Mouse (Mus musculus) central nervous system, embryonic 18 days (tissue): ENCODE measurements around the gene Epn3. TPM values are rescaled to one million over a fixed set of nuclear protein-coding genes. Genes with fewer than 3 reads are reported as not detected.

Source experiments
- polyA plus RNA-seq: library from polyadenylated mRNA; depleted of rRNA; stranded (reverse); fragments of >200 nt; gene quantifications from 2 replicates; pipeline ENCODE4 v1.2.3, GENCODE M21; 2012; rRNA removed

Gene Epn3
- polyA plus RNA-seq, result 1.4 and 2.4 TPM in 2 replicates

DNA sequence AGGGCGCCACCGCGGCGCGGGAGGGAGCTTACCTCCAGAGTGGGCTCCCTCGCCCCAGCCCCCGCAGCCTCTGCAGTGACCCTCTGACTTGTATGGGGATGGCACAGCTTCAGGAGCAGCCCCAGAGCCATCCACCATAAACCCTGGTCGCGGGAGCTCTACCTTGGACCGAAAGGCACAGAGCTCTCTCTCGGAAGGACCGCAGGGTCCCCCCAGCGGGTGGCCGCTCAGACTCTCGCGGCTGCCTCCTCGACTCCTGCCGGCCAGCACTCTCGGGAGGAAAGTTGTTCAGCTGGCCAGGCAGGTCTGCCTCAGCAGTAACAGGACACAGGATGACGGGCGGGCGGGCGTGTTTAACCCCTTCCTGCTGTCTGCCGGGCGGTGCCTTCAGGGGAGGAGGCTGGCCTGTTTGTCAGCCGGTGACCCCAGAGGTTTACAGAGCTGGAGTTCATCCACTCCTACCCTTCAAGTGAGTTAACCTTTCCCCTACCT is at the start of gene Epn3:
Gene Epn3, minus strand, starts transcription at position 314 of the 492 bp plus-strand sequence.

GRCm38 (mm10) chr11:94548888-94549690 is 49.3 kb upstream of the Epn3 start, which contains the start of gene Rsad1:
Gene Rsad1, minus strand, starts transcription at chr11:94549255.

GRCm38 (mm10) chr11:94521219-94521843 is 21.6 kb upstream of the Epn3 start, which contains the start of gene Mycbpap:
Gene Mycbpap, minus strand, starts transcription at chr11:94521742.

DNA sequence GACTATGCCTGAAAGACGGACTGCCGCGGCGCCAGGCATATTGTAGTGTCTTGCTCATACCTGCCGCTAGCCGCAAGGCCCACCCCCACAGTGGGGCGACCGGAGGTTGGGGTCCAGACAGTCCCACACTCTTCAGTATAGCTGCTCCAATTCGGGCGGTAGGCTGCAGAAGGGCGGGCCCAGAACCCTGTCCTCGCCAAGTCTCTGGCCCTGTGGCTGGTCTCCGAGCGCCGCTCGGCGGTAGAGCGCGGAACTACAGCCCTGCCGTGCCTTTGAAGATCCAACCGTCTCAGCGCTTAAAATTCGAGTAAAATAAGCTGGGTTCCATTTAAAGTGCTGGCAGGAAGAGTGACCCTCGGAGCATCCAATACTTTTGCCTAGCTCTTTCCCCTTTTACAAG is 13.8 kb downstream of the Epn3 start, which contains the start of gene Spata20:
Gene Spata20, minus strand, starts transcription at position 179 of the 400 bp plus-strand sequence.

DNA sequence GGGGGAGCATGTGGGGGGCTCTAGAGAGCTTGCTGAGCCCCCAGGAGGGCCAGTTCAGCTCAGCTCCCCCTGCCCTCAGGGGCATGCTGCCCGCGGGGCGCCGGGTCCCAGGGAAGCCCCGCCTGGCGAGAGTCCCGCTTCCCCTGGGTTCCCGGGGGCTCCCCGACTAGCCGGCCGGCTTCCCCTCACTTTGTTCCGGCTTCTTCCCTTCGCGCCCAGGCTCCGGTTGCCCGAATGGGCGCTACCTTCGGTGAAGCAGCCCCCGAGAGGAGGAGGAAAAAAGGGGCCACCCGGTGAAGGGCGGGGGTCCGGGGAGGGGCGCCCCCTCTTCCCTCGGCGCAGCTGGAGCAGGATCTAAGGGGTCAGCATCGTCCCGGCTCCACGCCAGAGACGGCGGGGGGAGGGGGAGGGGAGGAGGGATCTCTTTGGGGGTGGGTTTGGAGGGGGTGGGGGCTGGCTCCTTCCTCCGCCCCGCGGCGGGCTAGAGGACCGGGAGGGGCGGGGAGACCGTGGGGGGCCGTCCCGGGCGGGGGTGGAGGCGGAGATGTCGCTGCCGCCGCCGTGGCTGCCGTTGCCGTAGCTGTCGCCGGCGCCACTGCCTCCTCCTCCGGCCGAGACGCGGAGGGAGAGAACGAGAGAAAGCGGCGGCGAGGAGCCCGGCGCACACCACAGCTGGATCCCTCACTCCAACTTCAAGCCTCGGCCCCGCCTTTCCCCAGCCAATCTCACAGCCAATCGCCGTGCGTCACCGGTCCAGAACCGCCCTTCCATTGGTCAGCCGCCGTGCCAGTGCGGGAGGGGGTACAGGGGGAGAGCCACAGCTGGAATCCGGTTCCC is 25.8 kb downstream of the Epn3 start, which contains the start of gene Cacna1g:
Gene Cacna1g, minus strand, starts transcription at position 492 of the 837 bp plus-strand sequence.

Other genes with a start within 250 kb of the Epn3 start
- not detected in 2 replicates for gene Gm21885, start 218.1 kb downstream of the Epn3 start, polyA plus RNA-seq
- 210 and 218 TPM in 2 replicates for gene Luc7l3, start 178.0 kb downstream of the Epn3 start, polyA plus RNA-seq
- 45.8 and 46.1 TPM in 2 replicates for gene Ankrd40, start 172.0 kb downstream of the Epn3 start, polyA plus RNA-seq
- gene Abcc3, start 107.0 kb downstream of the Epn3 start, polyA plus RNA-seq, result 0.62 and 0.66 TPM in 2 replicates
- 192 and 209 TPM in 2 replicates for gene Cacna1g, start 25.8 kb downstream of the Epn3 start, polyA plus RNA-seq
- 1.7 and 2.1 TPM in 2 replicates for gene Spata20, start 13.8 kb downstream of the Epn3 start, polyA plus RNA-seq
- gene Mycbpap, start 21.8 kb upstream of the Epn3 start, polyA plus RNA-seq, result 1.7 and 2.4 TPM in 2 replicates
- 12.9 and 14.9 TPM in 2 replicates for gene Rsad1, start 49.3 kb upstream of the Epn3 start, polyA plus RNA-seq
- gene Chad, start 65.1 kb upstream of the Epn3 start, polyA plus RNA-seq, result 0.19 and 0.43 TPM in 2 replicates
- 5.3 and 5.5 TPM in 2 replicates for gene Acsf2, start 101.9 kb upstream of the Epn3 start, polyA plus RNA-seq
- gene Lrrc59, start 129.8 kb upstream of the Epn3 start, polyA plus RNA-seq, result 86.6 and 89.4 TPM in 2 replicates
- gene Mrpl27, start 153.8 kb upstream of the Epn3 start, polyA plus RNA-seq, result 111 and 113 TPM in 2 replicates
- 2.9 and 3.0 TPM in 2 replicates for gene Eme1, start 154.0 kb upstream of the Epn3 start, polyA plus RNA-seq
- gene Xylt2, start 177.5 kb upstream of the Epn3 start, polyA plus RNA-seq, result 16.9 and 17.6 TPM in 2 replicates
- 0.08 TPM in 1 of 2 replicates, not detected in the other for gene Gm11541, start 204.5 kb upstream of the Epn3 start, polyA plus RNA-seq
- 0.04 and 0.12 TPM in 2 replicates for gene Cdc34b, start 241.8 kb upstream of the Epn3 start, polyA plus RNA-seq